Mouse (Mus musculus) ES-E14 (cell line): ENCODE results near the gene 5330417H12Rik.

ENCODE experiments used
- CHD2 ChIP-seq: IDR thresholded peaks from 2 replicates; pipeline ENCODE4 v1.6.1; 2014; ENCODE audit warnings: mild to moderate bottlenecking, low read depth, low read length, inconsistent platforms
- HCFC1 ChIP-seq: IDR thresholded peaks from 2 replicates; pipeline ENCODE4 v1.6.1; 2012; ENCODE audit warnings: low read length, inconsistent platforms, borderline replicate concordance; ENCODE audit not compliant: insufficient read depth
- MAFK ChIP-seq: IDR thresholded peaks from 2 replicates; pipeline ENCODE4 v1.6.1; 2014; ENCODE audit warnings: mild to moderate bottlenecking, low read depth, low read length, inconsistent platforms; ENCODE audit not compliant: insufficient read depth
- ZC3H11A ChIP-seq: IDR thresholded peaks from 2 replicates; pipeline ENCODE4 v1.6.1; 2012; ENCODE audit warnings: low read depth, mild to moderate bottlenecking, inconsistent platforms, low read length, borderline replicate concordance

DNA sequence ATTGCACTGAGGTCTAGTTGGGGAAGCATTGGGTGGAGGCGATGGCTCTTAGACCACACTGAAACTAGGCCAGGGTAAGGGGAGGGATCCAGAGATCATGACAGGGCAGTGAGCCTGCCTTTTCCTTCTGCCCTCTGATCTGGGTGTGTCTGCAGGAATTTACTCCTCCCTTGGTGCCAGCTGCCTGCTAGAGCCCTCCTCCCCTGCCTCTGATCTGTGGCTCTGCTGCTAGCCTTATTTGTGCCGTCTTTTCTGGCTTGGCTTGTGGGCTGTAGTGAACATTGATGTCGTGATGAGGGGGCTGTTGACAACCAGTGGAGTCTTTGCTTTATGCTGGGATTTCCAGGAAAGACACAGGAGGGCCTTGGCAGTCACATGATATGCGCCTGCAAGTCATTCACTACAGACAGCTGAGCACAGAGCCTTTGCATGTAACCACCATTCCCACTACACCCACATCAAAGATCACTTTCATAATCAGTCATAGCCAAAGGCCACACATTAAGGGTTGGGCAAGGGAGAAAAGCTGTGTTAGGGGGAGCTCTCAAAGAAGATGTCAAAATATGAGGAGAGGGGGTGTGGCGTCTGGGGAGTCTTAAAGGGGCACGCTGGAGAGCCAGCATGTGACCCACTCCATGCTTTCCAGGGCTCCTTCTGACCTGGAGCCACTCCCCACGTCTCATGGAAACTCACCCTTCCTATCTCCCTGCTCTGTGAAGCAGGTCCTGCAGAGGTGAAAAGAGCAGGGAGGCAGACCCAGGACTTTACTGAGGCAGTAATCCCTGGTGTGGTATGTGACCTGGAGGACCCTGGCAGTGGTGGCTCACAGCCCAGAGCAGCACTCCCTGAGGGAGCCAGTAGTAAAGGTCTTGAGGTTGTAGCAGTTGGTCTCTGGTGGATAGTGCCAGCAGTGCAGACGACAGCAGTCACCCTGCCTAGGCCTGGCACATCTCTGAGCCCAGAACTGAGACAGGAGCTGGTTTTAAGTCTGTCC lies 39.4 kb upstream of the 5330417H12Rik start:
- TF ChIP-seq MAFK (no peak), HCFC1 (no peak), ZC3H11A (no peak), CHD2 (no peak)
